Mouse (Mus musculus): ENCODE measurements around the gene Prss40.
"Not testable (repeated sequence)": the region's sequence is repeated elsewhere in the genome, so short reads cannot be mapped to it uniquely, and the experiment has no call there.

GRCm38 (mm10) chr1:34517297-34517696 is 43.4 kb downstream of the Prss40 start:
- not testable (repeated sequence) for TF ChIP-seq POLR2A (IDR thresholded peaks at IDR 0.05; ENCODE audit: low read depth, low read length); CTCF (conservative IDR thresholded peaks at IDR 0.05; ENCODE audit: insufficient read depth, insufficient read length, low read depth, low read length)

All from kidney, adult 2 months (tissue).